In the genomic region with DNA sequence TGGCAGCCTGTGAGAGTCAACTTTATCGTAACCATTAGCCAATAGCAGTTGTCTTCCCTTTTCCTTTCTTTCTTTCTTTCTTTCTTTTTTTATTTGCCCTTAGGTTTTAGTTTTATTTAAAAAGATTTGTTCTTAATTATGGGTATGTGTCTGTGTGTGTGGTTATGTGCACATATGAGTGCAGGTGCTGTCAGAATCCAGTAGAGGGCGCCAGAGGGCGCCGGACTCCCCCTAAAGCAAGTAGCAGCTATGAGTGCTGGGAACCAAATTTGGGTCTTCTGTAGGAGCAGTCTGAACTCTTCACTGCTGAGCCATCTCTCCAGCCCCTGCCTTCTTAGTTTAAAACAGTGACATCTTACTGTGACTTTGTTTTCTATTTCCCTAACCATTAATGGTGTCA, we compare ENCODE assay signal across 22 mouse cellular contexts.
DNase-seq lines count a peak whose midpoint lies in the region; ATAC-seq and TF ChIP-seq lines count a peak whose summit lies in the region.
"Had no signal": no experiment of that assay in that cellular context is flagged by ENCODE, and none has a peak within 500 bp of the region (broad histone marks: within the 10 kb centered on the region; RNA-seq: fewer than 3 reads in every experiment).

No protein-coding gene starts in this region.

- no peaks in the 10 kb centered on the region for H3K4me1 ChIP-seq in kidney, adult 2 months (ENCODE audit: control insufficient read depth, insufficient read depth, low read length)
- H3K4me1 ChIP-seq in kidney, embryonic 16.5 days (ENCODE audit: insufficient read depth, low read length) = peaks cover 9% of the 10 kb centered on the region
- no peaks in the 10 kb centered on the region for H3K4me1 ChIP-seq in lung, embryonic 14.5 days (ENCODE audit: insufficient read depth)

- no peak overlapping the region for H3K4me3 ChIP-seq in kidney, adult 2 months (ENCODE audit: insufficient read depth, low read depth, low read length)
- no peak overlapping the region for H3K4me3 ChIP-seq in kidney, embryonic 16.5 days (ENCODE audit: low read length)
- no peak overlapping the region for H3K4me3 ChIP-seq in lung, embryonic 14.5 days (ENCODE audit: low read depth, low read length)
- H3K4me3 ChIP-seq: embryonic facial prominence, embryonic 15.5 days; heart, embryonic 15.5 days; hindbrain, embryonic 10.5 days; limb, embryonic 13.5 days; lung, embryonic 15.5 days; midbrain, embryonic 12.5 days had no signal

- H3K4me2 ChIP-seq in kidney, embryonic 16.5 days (replicated peaks; ENCODE audit: low read depth, low read length) = no peak overlapping the region
- no peak overlapping the region for H3K4me2 ChIP-seq in lung, embryonic 14.5 days
- H3K4me2 ChIP-seq: embryonic facial prominence, embryonic 15.5 days; heart, embryonic 15.5 days; limb, embryonic 13.5 days; lung, embryonic 15.5 days; midbrain, embryonic 12.5 days had no signal

- no peaks in the 10 kb centered on the region for H3K27me3 ChIP-seq in kidney, adult 2 months (replicated peaks; ENCODE audit: control insufficient read depth, insufficient read depth, low read length)
- H3K27me3 ChIP-seq in kidney, embryonic 16.5 days (ENCODE audit: insufficient read depth, low read length) = no peaks in the 10 kb centered on the region
- no peaks in the 10 kb centered on the region for H3K27me3 ChIP-seq in lung, embryonic 14.5 days (ENCODE audit: insufficient read depth, low read length)
- H3K27me3 ChIP-seq in Patski = no peaks in the 10 kb centered on the region
- H3K27me3 ChIP-seq: heart, embryonic 15.5 days; lung, embryonic 15.5 days had no signal

- H3K36me3 ChIP-seq in kidney, adult 2 months (ENCODE audit: control insufficient read depth, insufficient read depth, low read length) = no peaks in the 10 kb centered on the region
- H3K36me3 ChIP-seq in kidney, embryonic 16.5 days (ENCODE audit: insufficient read depth, low read length) = no peaks in the 10 kb centered on the region
- no peaks in the 10 kb centered on the region for H3K36me3 ChIP-seq in lung, embryonic 14.5 days (ENCODE audit: insufficient read depth)
- H3K36me3 ChIP-seq: embryonic facial prominence, embryonic 15.5 days; heart, embryonic 15.5 days; hindbrain, embryonic 10.5 days; limb, embryonic 13.5 days; lung, embryonic 15.5 days; midbrain, embryonic 12.5 days had no signal

- DNase-seq in kidney, adult 2 months = no peak
- DNase-seq in lung, embryonic 14.5 days = no peak
- DNase-seq in lung, postnatal 25 days (ENCODE audit: low spot score) = no peak
- no peak for DNase-seq in Patski (ENCODE audit: low read depth, low spot score)
- DNase-seq in brain, embryonic 14.5 days (ENCODE audit: low read depth) = no peak
- DNase-seq in MN1 (ENCODE audit: low spot score) = no peak
- DNase-seq: adrenal gland, adult 8-10 months; cerebellum, adult 11 months; cerebellum, postnatal 25 days; embryo, embryonic 11 days; gastrocnemius, postnatal 14 days; kidney, adult 8-10 months; kidney, postnatal 4 days had no signal

- in situ Hi-C loops in Patski (cut with MboI; ENCODE audit: low pct_unique_long_range_greater_than_20kb) = loop anchor here (10.0 to 25.0 kb wide), 2 partner anchors 207 to 434 kb away; no protein-coding TSS in a partner anchor

- H3K9me3 ChIP-seq in kidney, embryonic 16.5 days (ENCODE audit: low read length) = peaks cover 12% of the 10 kb centered on the region; the same call in 1 of the 2 replicates
- H3K9me3 ChIP-seq in lung, embryonic 14.5 days (ENCODE audit: low read depth, low read length) = peaks cover 7% of the 10 kb centered on the region; the same call in 1 of the 2 replicates

- H3K9ac ChIP-seq in kidney, embryonic 16.5 days (replicated peaks; ENCODE audit: low read length) = no peak overlapping the region
- H3K9ac ChIP-seq in lung, embryonic 14.5 days = no peak overlapping the region
- H3K9ac ChIP-seq: embryonic facial prominence, embryonic 15.5 days; heart, embryonic 15.5 days; limb, embryonic 13.5 days; lung, embryonic 15.5 days; midbrain, embryonic 12.5 days had no signal

- WGBS in kidney, adult 2 months = 90% methylated on average over 4 of the region's 4 CpGs
- 81% methylated on average over 4 of the region's 4 CpGs for WGBS in kidney, embryonic 16.5 days
- WGBS in lung, embryonic 14.5 days = 83% methylated on average over 4 of the region's 4 CpGs

- CTCF ChIA-PET in Patski (lab: Charles Lee) = no interaction called here

- TF ChIP-seq POLR2A in kidney, adult 2 months (IDR thresholded peaks at IDR 0.05; ENCODE audit: low read depth, low read length) = no peak
- TF ChIP-seq POLR2A in brain, embryonic 14.5 days (IDR thresholded peaks at IDR 0.05; ENCODE audit: borderline replicate concordance, extremely low read depth, insufficient read depth, insufficient read length, poor library complexity, severe bottlenecking) = no peak

- no peak overlapping the region for H3K27ac ChIP-seq in kidney, adult 2 months (ENCODE audit: insufficient read depth, low read depth, low read length)
- H3K27ac ChIP-seq in kidney, embryonic 16.5 days (ENCODE audit: low read length) = no peak overlapping the region
- no peak overlapping the region for H3K27ac ChIP-seq in lung, embryonic 14.5 days (ENCODE audit: low read depth)
- H3K27ac ChIP-seq: embryonic facial prominence, embryonic 15.5 days; heart, embryonic 15.5 days; hindbrain, embryonic 10.5 days; hindbrain, postnatal 0 days; limb, embryonic 13.5 days; lung, embryonic 15.5 days; midbrain, embryonic 12.5 days had no signal

- POLR2A ChIA-PET in Patski (lab: Charles Lee) = no interaction called here

- TF ChIP-seq CTCF in kidney, adult 2 months (conservative IDR thresholded peaks at IDR 0.05; ENCODE audit: insufficient read depth, insufficient read length, low read depth, low read length) = 0 out of 2 replicates have a peak, but pooled peaks have one; percentile 9
- TF ChIP-seq CTCF in lung, embryonic 14.5 days (IDR thresholded peaks at IDR 0.05; ENCODE audit: low read depth) = peak; percentile 38; the same call in 1 of the 2 replicates
- peak; percentile 44 for TF ChIP-seq CTCF in Patski (IDR thresholded peaks at IDR 0.05)
- TF ChIP-seq CTCF in brain, embryonic 14.5 days (IDR thresholded peaks at IDR 0.05; ENCODE audit: borderline replicate concordance, extremely low read depth, insufficient read depth, insufficient read length) = peak; percentile 25; the same call in 1 of the 2 replicates

- no peak for ATAC-seq in kidney, embryonic 16.5 days (ENCODE audit: low FRiP score, low TSS enrichment)
- no peak for ATAC-seq in lung, embryonic 14.5 days (ENCODE audit: insufficient read depth)
- ATAC-seq in Patski = no peak
- no peak for ATAC-seq in megakaryocyte, adult 5-6 weeks (ENCODE audit: poor library complexity, severe bottlenecking)
- ATAC-seq: hindbrain, postnatal 0 days had no signal
